Mouse (Mus musculus) cerebellum, postnatal 25 days (tissue): Measurements from ENCODE around the gene Mthfr.

Source experiments
- DNase-seq, 2 experiments: peaks; one replicate each; pipeline ENCODE4 v3.0.0; 2021; ENCODE audit warnings: mixed read lengths in 2 of 2

Gene Mthfr

DNA sequence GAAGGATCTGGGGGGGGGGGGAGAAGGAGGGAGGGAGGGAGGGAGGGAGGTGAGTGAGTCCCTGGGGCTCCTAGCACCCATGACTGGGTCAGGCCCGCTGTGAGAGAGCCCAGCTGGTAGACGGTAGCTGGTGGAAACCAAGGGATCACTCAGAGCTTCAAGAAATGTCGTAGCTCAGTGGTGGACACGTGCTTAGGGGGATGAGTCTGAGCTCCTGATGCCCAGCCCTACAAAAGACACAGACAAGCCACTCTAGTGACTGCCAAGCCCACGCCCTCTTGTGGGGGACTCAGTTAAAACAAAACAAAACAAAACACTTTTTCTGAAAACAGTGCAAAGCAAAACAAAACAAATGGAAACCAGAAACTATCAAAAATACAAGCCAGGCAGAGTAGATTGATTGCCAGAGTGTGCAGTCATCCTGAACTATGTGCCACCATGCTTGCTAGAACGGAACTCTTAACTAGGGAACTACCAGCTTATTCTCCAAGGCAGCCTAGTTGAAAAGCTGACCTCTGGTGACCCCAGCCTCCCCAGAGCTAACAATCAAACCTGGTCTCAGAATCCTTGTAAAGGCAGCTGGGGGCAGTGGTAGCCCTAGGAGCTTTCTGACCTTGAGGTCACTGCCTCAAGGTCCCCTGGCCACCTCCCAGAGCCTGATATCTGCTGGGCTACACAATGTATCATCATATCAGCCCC, 27.0 kb downstream of the Mthfr start:
- no peak for DNase-seq

DNA sequence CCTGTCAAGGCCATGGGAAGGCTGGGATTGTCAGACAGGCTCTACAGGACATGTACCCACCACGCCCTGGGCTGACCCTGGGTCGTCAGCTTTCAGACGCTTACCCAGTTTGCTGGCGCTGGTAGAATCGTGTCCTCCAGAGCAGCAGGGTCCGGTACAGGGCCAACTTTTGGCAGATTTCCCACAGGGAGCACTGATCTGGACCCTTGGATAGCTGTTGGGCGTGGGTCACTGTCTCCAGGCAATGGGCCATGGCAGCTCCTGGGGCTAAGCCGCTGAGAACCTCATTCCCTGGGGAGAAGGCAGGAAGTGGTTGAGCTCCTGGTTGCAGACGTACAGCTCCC, 27.5 kb downstream of the Mthfr start:
- no peak for DNase-seq

DNA sequence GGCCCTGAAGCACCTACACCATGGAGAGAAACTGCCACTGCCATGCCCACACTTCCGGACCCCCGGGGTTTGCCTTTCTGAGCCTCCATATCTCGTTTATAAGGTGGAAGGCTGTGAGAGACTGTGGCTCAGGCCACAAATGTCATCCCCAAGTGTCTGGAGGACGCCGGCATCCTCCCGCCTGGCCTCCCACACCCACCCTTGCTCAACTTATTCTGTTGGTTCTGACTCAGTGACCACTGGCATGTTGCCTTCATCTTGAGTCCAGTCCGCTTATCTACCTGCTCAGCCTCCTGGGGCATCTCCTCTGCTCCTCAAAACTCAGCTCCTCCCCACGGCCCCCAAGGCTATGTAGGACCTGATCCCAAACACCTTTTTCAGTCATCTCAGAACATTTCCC, 28.5 kb downstream of the Mthfr start:
- DNase-seq, result no peak

DNA sequence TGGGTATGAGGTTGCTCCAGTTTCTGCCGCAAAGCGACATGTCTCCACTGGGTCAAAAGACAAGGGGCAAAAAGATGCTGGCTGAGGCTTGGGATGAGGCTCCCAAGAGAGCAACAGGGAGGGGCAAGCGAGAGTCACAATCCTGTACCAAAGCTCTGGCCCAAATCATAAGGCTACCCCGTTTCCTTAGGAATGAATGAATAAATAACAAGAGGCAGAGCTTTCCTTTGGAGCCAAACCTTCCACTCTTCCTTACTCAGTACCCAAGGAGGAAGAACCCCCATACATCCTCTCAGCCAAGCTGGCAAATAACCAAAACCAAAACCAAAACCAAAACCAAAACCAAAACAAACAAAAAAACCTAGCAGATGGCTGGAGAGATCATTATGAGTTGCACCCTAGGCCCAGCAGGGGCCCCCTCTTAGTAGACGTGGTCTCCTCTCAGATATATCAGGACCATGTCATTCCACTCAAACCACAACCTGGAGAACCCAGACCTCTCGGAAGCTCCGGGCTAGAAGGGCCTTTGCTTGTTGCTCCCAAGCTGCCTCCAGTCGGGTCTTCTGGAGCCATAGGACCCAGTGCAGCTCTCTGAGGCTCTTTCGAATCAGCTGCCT, 30.8 kb downstream of the Mthfr start:
- DNase-seq, result no peak

DNA sequence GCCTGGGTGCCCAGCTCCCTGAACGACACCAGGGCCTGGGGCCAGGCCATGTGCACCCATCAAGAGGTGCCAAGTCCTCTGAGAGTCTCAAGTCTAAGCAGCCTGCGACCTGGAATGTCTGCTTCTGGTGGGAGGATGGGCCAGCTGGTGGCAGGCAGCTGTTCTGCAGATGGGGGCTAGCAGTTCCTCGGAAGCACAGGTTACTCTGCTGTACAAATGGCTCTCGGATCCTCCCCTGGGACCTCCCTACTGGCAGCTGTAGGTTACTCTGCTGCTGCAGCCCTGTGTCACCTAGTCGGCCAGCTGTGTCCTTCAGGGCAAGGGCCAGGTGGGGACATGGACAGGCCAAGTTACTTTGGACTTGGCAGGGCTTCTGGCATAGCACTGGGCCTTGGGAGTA, 32.6 kb downstream of the Mthfr start:
- no peak for DNase-seq

GRCm38 (mm10) chr4:148074521-148075189, 35.8 kb downstream of the Mthfr start:
- DNase-seq, result peak in 1 of 2 experiments; percentile 34

DNA sequence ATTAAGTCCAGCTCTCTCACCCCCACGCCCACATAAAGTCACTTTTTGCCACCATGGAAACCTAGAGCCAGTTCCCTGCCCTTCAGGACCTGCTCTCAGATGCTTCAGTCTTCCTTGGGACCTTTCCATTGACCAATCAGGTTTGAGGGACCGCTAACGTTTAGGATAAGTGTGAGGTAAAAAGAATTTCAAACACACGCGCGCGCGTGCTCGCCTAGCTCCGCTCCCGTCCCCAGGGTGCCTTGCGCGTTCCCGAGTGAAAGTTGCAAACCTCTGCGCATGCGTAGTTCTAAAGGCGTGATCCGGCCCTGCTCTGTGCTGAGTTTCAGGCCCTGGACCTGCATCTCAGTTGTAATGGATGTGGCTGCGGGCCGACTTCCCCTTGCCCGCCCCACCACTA, 36.4 kb downstream of the Mthfr start:
- DNase-seq, result peak; percentile 50 to 72

- no peak for DNase-seq
Measured at GRCm38 (mm10) chr4:148075881-148076280, 37.0 kb downstream of the Mthfr start.

- DNase-seq, result no peak
Measured at GRCm38 (mm10) chr4:148079212-148079611, 40.3 kb downstream of the Mthfr start.

DNA sequence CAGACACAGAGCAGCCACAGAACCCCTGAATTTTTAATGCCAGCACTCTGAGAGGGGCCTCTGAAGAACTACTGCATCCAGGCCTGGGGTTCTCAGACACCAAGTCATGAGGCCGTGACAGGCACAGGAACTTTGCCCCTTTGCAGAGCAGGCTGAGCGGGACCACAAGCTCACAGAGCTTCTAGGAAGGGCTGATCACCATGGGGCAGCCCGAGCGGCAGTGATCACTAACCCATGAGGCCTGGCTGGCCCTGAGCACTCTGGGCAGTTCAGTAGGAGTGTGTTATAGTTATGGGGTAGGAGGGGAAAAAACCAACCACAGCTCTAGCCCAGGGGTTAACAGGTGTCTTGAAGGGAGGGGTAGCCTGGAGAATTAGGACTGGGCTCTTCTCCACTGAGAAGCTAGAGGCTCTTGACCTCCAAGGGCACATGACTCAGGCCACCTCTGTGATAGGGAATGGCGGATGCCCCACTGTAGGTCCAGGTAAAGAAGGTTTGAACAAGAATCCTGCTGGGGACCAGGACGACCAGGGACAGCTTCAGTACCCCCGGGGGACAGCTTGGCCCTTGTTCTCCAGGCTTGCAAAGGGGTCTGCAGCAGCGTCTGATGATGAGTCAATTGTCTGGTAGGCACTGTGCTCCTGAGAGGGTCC, 41.2 kb downstream of the Mthfr start:
- no peak for DNase-seq

DNA sequence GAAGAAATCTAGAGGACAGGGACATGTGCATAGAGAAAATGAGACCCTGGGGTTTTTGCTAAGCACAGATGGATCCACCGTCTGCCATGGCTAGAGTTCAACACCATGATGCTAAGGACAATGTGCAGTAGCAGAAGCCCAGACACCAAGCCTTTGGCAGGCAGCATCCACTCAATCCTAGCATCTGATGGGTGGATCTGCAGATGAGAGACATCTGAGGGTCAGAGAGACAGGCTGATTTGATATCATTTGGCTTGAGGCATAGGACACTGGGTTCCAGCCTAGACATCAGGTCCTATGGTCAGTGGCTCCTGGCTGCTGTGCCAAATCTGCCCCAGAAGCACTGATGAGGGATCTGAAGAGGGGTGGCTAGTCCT, 41.7 kb downstream of the Mthfr start:
- DNase-seq, result peak; percentile 57 to 61

DNA sequence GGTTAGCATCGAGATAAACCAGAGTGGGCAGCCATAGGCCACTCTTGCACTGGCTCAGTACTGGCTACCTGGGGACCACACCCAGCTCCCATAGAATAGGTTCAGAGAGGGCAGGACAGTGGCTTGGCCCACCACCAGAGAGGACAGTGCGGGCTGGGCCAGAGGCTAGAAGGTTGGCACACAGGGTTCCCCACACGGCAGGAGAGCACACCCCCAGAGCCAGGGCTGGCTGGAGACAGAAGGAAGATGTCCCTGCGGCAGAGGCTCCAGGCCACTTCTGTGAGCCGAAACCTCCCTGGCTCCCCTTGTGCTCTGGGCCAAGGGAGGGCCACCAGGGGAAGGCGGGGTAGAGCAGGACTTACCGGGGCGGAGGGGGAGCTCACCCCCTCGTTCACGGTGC, 42.3 kb downstream of the Mthfr start:
- peak in 1 of 2 experiments; percentile 34 for DNase-seq

- peak; percentile 55 to 75 for DNase-seq
Measured at GRCm38 (mm10) chr4:148082257-148083044, 43.6 kb downstream of the Mthfr start.

- no peak for DNase-seq
Measured at GRCm38 (mm10) chr4:148083176-148083899, 44.5 kb downstream of the Mthfr start.

DNA sequence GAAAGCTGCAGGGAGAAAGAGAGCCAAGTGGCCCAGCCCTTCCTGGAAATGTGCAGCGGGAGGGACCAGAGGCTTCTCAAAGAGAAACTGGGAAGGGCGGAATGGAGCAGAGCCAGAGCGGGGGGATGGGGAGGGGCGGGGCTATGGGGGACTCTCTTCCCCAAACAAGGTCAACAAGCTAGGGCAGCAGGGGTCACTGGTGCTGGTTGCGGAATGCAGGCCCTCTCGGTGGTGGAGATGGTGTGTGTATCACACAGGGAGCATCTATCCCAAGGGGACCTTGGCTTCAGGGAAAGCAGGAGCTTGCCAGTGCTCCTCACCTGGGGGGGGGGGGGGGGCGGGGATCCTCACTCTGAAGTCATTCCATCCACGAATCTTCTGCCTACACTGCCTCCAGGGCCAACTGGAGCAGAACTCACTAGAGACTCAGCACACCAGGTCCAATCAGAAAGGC, 45.4 kb downstream of the Mthfr start:
- no peak for DNase-seq

GRCm38 (mm10) chr4:148085131-148085906, 46.4 kb downstream of the Mthfr start:
- no peak for DNase-seq

DNA sequence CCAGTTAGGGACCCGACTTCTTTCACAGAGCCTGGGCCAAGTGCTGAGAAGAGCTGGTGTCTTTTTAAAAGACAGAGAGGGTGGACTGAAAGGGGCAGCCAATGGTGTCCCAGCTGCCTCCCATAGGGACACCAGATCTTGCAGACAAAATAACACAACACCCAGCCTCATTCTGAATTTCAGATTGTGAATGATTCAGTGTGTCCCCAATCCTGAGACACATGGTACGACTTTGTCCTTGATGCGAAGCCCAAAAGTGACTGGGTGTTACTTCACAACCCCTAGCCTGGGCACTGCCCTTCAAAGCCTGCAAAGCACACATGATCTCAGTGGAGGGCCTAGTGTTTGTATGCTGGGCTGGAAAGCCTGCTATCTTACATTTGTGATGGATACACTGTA, 47.0 kb downstream of the Mthfr start:
- DNase-seq, result no peak

- DNase-seq, result no peak
Measured at GRCm38 (mm10) chr4:148087091-148087906, 48.4 kb downstream of the Mthfr start.

GRCm38 (mm10) chr4:148087907-148088527, 49.1 kb downstream of the Mthfr start, which contains the start of gene Agtrap:
Gene Agtrap (minus strand): TSS chr4:148088031.
- peak; percentile 92 to 97 for DNase-seq

DNA sequence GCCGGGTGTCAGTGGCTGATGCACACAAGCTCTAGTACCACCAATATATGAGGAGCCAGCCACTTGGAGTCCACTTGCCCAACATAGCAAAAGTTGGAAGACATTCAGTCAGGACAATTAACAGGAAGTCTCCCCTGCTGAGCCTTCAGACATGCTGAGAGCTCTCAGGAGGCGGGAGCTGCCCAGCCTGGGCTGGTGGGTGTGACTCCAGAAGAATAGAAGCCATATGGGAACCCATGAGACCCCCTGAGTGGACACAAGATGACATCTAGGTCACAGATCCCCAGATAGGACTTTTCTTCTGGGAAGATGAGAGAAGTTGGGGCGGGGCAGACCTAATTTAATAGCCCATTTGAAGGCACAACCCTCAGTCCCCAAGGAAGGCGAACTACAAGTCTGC, 50.3 kb downstream of the Mthfr start:
- DNase-seq, result no peak
